Mouse (Mus musculus) kidney, postnatal 0 days (tissue): ENCODE data around the gene Gnb1l. TPM values are rescaled to one million over a fixed set of nuclear protein-coding genes. Genes with fewer than 3 reads are reported as not detected.

Experiments
- ATAC-seq: fragments of 200-750 bp; cut with Nextera tagmentation; replicated peaks from 2 replicates; pipeline ENCODE4 v1.8.0; 2017; ENCODE audit warnings: low read depth, moderate number of reproducible peaks, moderate TSS enrichment, moderate library complexity; ENCODE audit not compliant: low FRiP score
- DNase-seq: peaks from one replicate; pipeline ENCODE4 v3.0.0-alpha.2; 2016; ENCODE audit warnings: low spot score
- H3K27ac ChIP-seq: fragments of 300-500 bp; sonication (generic); 2 replicates; pipeline ENCODE4 v1.5.1; 2014; ENCODE audit warnings: mild to moderate bottlenecking
- H3K27me3 ChIP-seq: fragments of 300-500 bp; sonication (generic); 2 replicates; pipeline ENCODE4 v1.6.1; 2014; ENCODE audit warnings: low read length, mixed read lengths; ENCODE audit not compliant: insufficient read depth
- H3K36me3 ChIP-seq: fragments of 300-500 bp; sonication (generic); 2 replicates; pipeline ENCODE4 v1.6.1; 2014; ENCODE audit warnings: low read length, mixed read lengths; ENCODE audit not compliant: insufficient read depth
- H3K4me1 ChIP-seq: fragments of 300-500 bp; sonication (generic); replicated peaks from 2 replicates; pipeline ENCODE4 v1.6.1; 2014; ENCODE audit warnings: antibody characterized with exemption, low read length, mixed read lengths; ENCODE audit not compliant: insufficient read depth
- H3K4me2 ChIP-seq: fragments of 300-500 bp; sonication (generic); 2 replicates; pipeline ENCODE4 v1.6.1; 2014; ENCODE audit warnings: mild to moderate bottlenecking, low read length, moderate library complexity, mixed read lengths
- H3K4me3 ChIP-seq: fragments of 300-500 bp; sonication (generic); replicated peaks from 2 replicates; pipeline ENCODE4 v1.5.1; 2014; ENCODE audit warnings: low read depth, low read length
- H3K9ac ChIP-seq: fragments of 300-500 bp; sonication (generic); 2 replicates; pipeline ENCODE4 v1.6.1; 2014; ENCODE audit warnings: low read depth, low read length
- H3K9me3 ChIP-seq: fragments of 300-500 bp; sonication (generic); replicated peaks from 2 replicates; pipeline ENCODE4 v1.6.1; 2016; ENCODE audit warnings: low read length, inconsistent platforms, mixed read lengths
- CTCF ChIP-seq: IDR thresholded peaks from 2 replicates; pipeline ENCODE4 v1.5.1; 2016; ENCODE audit warnings: antibody characterized with exemption, low read depth, mild to moderate bottlenecking, moderate library complexity
- WGBS: fragments of 180-500 bp; shearing (Covaris S2); extraction: QIAGEN DNeasy Blood & Tissue Kit; methylation state at CpG from one replicate; pipeline ENCODE4 v1.1.7; 2014; 5-methylcytosine and 5-hydroxymethylcytosine counted together
- polyA plus RNA-seq: library from polyadenylated mRNA; unstranded; fragments of >200 nt; fragmentation: Nextera tagmentation; extraction: Ambion mirVana; gene quantifications from 2 replicates; pipeline ENCODE4 v1.2.1, GENCODE M21; 2015

Gene Gnb1l
- polyA plus RNA-seq, 1 experiment from 2014 or later: 12.9 TPM

GRCm38 (mm10) chr16:18501531-18501930 lies 3.0 kb downstream of the Gnb1l start:
- H3K9ac ChIP-seq: no peak overlapping the region
- TF ChIP-seq CTCF: no peak
- ATAC-seq: no peak
- no peak overlapping the region for H3K27ac ChIP-seq
- no peaks in the 10 kb centered on the region for H3K9me3 ChIP-seq
- no peaks in the 10 kb centered on the region for H3K27me3 ChIP-seq
- no peak overlapping the region for H3K4me2 ChIP-seq
- H3K36me3 ChIP-seq: peaks cover 8% of the 10 kb centered on the region; the same call in 1 of the 2 replicates
- H3K4me3 ChIP-seq: no peak overlapping the region
- H3K4me1 ChIP-seq: peaks cover 5% of the 10 kb centered on the region; the same call in 1 of the 2 replicates
- DNase-seq: no peak
- 97% methylated on average over 6 of the region's 6 CpGs for WGBS

- TF ChIP-seq CTCF: no peak
- H3K9me3 ChIP-seq: no peaks in the 10 kb centered on the region
- WGBS: 91% methylated on average over 14 of the region's 14 CpGs
- H3K36me3 ChIP-seq: peaks cover 8% of the 10 kb centered on the region; the same call in 1 of the 2 replicates
- DNase-seq (no peak), ATAC-seq (no peak)
- H3K27ac ChIP-seq: no peak overlapping the region
- H3K4me3 ChIP-seq: no peak overlapping the region
- no peak overlapping the region for H3K9ac ChIP-seq
- H3K27me3 ChIP-seq: no peaks in the 10 kb centered on the region
- H3K4me2 ChIP-seq: no peak overlapping the region
- H3K4me1 ChIP-seq: peaks cover 5% of the 10 kb centered on the region; the same call in 1 of the 2 replicates
Observed at GRCm38 (mm10) chr16:18503566-18504342, 5.2 kb downstream of the Gnb1l start.

- 93% methylated on average over 3 of the region's 3 CpGs for WGBS
- no peak for TF ChIP-seq CTCF
- H3K9ac ChIP-seq: no peak overlapping the region
- no peak overlapping the region for H3K4me3 ChIP-seq
- H3K4me1 ChIP-seq: no peaks in the 10 kb centered on the region
- ATAC-seq (no peak), DNase-seq (no peak)
- H3K4me2 ChIP-seq: no peak overlapping the region
- no peak overlapping the region for H3K27ac ChIP-seq
- no peaks in the 10 kb centered on the region for H3K9me3 ChIP-seq
- H3K27me3 ChIP-seq: no peaks in the 10 kb centered on the region
- 0 out of 2 replicates have a peak, but pooled peaks cover under 1% of the 10 kb centered on the region for H3K36me3 ChIP-seq
Observed at GRCm38 (mm10) chr16:18506524-18507199, 8.1 kb downstream of the Gnb1l start.

GRCm38 (mm10) chr16:18507200-18507549 lies 8.7 kb downstream of the Gnb1l start:
- Histone ChIP-seq H3K27me3 (no peaks in the 10 kb centered on the region), H3K4me2 (no peak overlapping the region), H3K9me3 (no peaks in the 10 kb centered on the region), H3K27ac (no peak overlapping the region), H3K4me3 (no peak overlapping the region), H3K36me3 (no peaks in the 10 kb centered on the region), H3K9ac (no peak overlapping the region), H3K4me1 (0 out of 2 replicates have a peak, but pooled peaks cover 3% of the 10 kb centered on the region)
- ATAC-seq (no peak), DNase-seq (peak; percentile 48)
- WGBS: 10% methylated on average over 1 of the region's 1 CpGs
- no peak for TF ChIP-seq CTCF

GRCm38 (mm10) chr16:18511741-18512140 lies 13.2 kb downstream of the Gnb1l start:
- DNase-seq (peak; percentile 24), ATAC-seq (no peak)
- Histone ChIP-seq H3K9ac (no peak overlapping the region), H3K4me3 (no peak overlapping the region), H3K27me3 (no peaks in the 10 kb centered on the region), H3K9me3 (no peaks in the 10 kb centered on the region), H3K27ac (no peak overlapping the region), H3K36me3 (no peaks in the 10 kb centered on the region), H3K4me1 (0 out of 2 replicates have a peak, but pooled peaks cover 3% of the 10 kb centered on the region), H3K4me2 (no peak overlapping the region)
- no peak for TF ChIP-seq CTCF
- WGBS: 61% methylated on average over 5 of the region's 5 CpGs

- Histone ChIP-seq H3K4me3 (no peak overlapping the region), H3K4me2 (no peak overlapping the region), H3K9me3 (no peaks in the 10 kb centered on the region), H3K27me3 (no peaks in the 10 kb centered on the region), H3K4me1 (0 out of 2 replicates have a peak, but pooled peaks cover 3% of the 10 kb centered on the region), H3K36me3 (no peaks in the 10 kb centered on the region), H3K9ac (no peak overlapping the region), H3K27ac (no peak overlapping the region)
- DNase-seq (peak; percentile 43), ATAC-seq (no peak)
- no peak for TF ChIP-seq CTCF
- WGBS: 41% methylated on average over 6 of the region's 6 CpGs
Observed at GRCm38 (mm10) chr16:18513508-18513907, 15.0 kb downstream of the Gnb1l start.
